In the genomic region with DNA sequence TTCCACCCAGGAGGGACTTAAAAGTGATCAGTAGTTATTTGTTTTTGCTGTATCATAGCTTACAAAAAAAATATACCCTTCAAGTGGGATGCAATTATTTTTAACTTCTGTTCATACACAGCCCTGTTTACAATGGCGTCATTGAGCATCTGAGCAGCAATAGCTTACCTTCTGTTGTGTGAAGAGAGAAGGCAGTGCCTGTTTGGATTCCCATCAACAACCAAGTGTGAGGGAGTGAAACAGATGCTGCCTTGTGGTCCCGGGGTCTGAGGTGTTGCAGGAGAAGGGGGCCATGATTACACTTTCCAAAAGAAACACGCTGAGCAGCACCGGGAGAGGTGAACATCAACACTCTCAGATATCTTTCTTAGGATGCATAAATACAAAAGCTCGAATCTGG, we compare ENCODE assay signal across 16 mouse cellular contexts.
"Had no signal": no experiment of that assay in that cellular context is flagged by ENCODE, and none has a peak within 500 bp of the region (broad histone marks: within the 10 kb centered on the region; RNA-seq: fewer than 3 reads in every experiment).

No protein-coding gene starts in this region.

- H3K27ac ChIP-seq: limb, embryonic 10.5 days; liver, embryonic 15.5 days; midbrain, embryonic 10.5 days; neural tube, embryonic 15.5 days; stomach, embryonic 15.5 days had no signal

- H3K4me3 ChIP-seq: limb, embryonic 10.5 days; liver, embryonic 15.5 days; midbrain, embryonic 10.5 days; myocyte; neural tube, embryonic 15.5 days; stomach, embryonic 15.5 days had no signal

- H3K4me2 ChIP-seq: liver, embryonic 11.5 days; liver, embryonic 15.5 days; neural tube, embryonic 15.5 days; stomach, embryonic 15.5 days had no signal

- H3K4me1 ChIP-seq: limb, embryonic 10.5 days; liver, embryonic 15.5 days; neural tube, embryonic 15.5 days; stomach, embryonic 15.5 days had no signal

- DNase-seq: kidney, adult 18-20 months; kidney, postnatal 10 days; kidney, postnatal 4 days; lung, adult 2 months; lung, postnatal 36 days; right cerebral cortex, adult 18-20 months; right cerebral cortex, postnatal 25 days; thymus, postnatal 4 days had no signal

- H3K36me3 ChIP-seq: limb, embryonic 10.5 days; liver, embryonic 15.5 days; midbrain, embryonic 10.5 days; neural tube, embryonic 15.5 days; stomach, embryonic 15.5 days had no signal

- H3K9me3 ChIP-seq: limb, embryonic 10.5 days; liver, embryonic 15.5 days; midbrain, embryonic 10.5 days; neural tube, embryonic 15.5 days; stomach, embryonic 15.5 days had no signal

- ATAC-seq: lung, postnatal 0 days had no signal

- H3K27me3 ChIP-seq: liver, embryonic 15.5 days; neural tube, embryonic 15.5 days; stomach, embryonic 15.5 days had no signal

- H3K9ac ChIP-seq: liver, embryonic 15.5 days; neural tube, embryonic 15.5 days; stomach, embryonic 15.5 days had no signal
